Mouse (Mus musculus) small intestine, adult 2 months (tissue): ENCODE measurements around the gene Tfeb. TPM values are rescaled to one million over a fixed set of nuclear protein-coding genes. Genes with fewer than 3 reads are reported as not detected.
A peak's percentile ranks its signal among the peaks of the same experiment; 100 is the strongest.

Experiments
- H3K27ac ChIP-seq: fragments of 200-500 bp; 2 replicates; pipeline ENCODE4 v1.5.1; 2012; ENCODE audit warnings: low read depth, low read length, control low read depth, inconsistent platforms; ENCODE audit not compliant: insufficient read depth
- H3K27me3 ChIP-seq: fragments of 200-500 bp; 2 replicates; pipeline ENCODE4 v1.6.1; 2012; ENCODE audit warnings: mild to moderate bottlenecking, moderate library complexity, low read length, inconsistent platforms; ENCODE audit not compliant: control insufficient read depth, insufficient read depth
- H3K36me3 ChIP-seq: fragments of 200-500 bp; 2 replicates; pipeline ENCODE4 v1.6.1; 2012; ENCODE audit warnings: mild to moderate bottlenecking, low read length, control low read depth, inconsistent platforms; ENCODE audit not compliant: control insufficient read depth, insufficient read depth
- H3K4me1 ChIP-seq: fragments of 200-500 bp; 2 replicates; pipeline ENCODE4 v1.6.1; 2012; ENCODE audit warnings: low read length, inconsistent platforms, mixed read lengths; ENCODE audit not compliant: control insufficient read depth, insufficient read depth, insufficient read length
- H3K4me3 ChIP-seq: fragments of 200-500 bp; 2 replicates; pipeline ENCODE4 v1.5.1; 2012; ENCODE audit warnings: low read depth, mild to moderate bottlenecking, control low read depth, inconsistent platforms, low read length, moderate library complexity
- CTCF ChIP-seq: fragments of 200-500 bp; IDR thresholded peaks from 2 replicates; pipeline ENCODE4 v1.5.1; 2012; ENCODE audit warnings: low read depth, mild to moderate bottlenecking, control low read depth, inconsistent platforms, low read length, moderate library complexity, mixed read lengths; ENCODE audit not compliant: insufficient replicate concordance, insufficient read length; ENCODE audit errors: extremely low read depth
- POLR2A ChIP-seq: fragments of 200-500 bp; IDR thresholded peaks from 2 replicates; pipeline ENCODE4 v1.6.1; 2012; ENCODE audit warnings: low read depth, mild to moderate bottlenecking, control low read depth, inconsistent platforms, low read length, moderate library complexity
- WGBS: fragments of 180-500 bp; shearing (Covaris S2); methylation state at CpG from one replicate; pipeline ENCODE4 v1.1.7; 2018; 5-methylcytosine and 5-hydroxymethylcytosine counted together
- polyA plus RNA-seq: library from polyadenylated mRNA; depleted of rRNA; stranded (reverse); fragments of >200 nt; gene quantifications from 2 replicates; pipeline ENCODE4 v1.2.3, GENCODE M21; 2012; rRNA removed

Gene Tfeb
- polyA plus RNA-seq, 1 experiment, result 60.3 TPM

DNA sequence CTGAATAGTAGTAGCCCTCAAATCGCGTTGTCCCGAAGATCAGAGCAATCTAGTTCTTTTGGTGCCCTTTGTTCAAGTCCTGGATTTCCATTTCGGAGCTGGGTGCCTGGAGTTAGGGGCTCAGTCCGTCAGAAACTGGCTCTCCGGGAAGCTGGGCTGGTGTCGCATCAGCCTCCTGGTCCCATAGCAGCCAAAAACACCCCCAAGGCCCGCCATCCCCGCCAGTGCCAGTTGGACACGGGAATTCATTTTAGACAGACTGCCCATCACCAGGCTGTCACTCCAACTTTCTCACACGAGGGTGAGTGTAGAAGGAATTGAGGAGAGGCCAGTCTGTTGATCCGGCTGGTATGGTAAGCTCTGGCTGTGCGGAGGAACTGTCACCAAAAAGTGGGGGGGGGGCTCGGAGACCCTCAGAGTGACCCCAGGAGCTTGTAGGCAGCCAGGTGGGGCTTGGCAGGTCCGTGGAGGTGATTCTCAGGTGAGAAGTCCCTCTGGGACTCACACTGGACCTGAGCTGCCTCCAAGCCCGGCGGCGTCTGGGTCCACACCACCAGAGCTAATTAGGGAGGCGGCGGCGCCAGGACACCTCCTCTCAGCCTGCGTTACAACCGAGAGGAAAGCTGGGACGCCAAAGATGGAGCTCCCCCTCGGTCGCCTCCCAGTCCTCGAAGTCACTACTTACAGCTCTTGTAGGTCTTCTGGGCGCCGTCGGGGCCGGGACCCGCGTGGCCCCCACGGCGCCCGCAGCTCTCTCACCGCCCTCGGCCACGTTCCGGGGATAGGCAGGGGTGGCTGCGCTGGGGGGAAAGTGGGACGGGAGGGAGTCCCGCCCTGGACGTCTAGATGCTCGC is 97.0 kb downstream of the Tfeb start:
- peak overlapping the region; percentile 67 for H3K4me3 ChIP-seq
- no peak overlapping the region for H3K27ac ChIP-seq
- no peaks in the 10 kb centered on the region for H3K36me3 ChIP-seq
- no peak for TF ChIP-seq POLR2A
- no peak for TF ChIP-seq CTCF
- H3K4me1 ChIP-seq, result peaks cover 7% of the 10 kb centered on the region
- 1% methylated on average over 45 of the region's 45 CpGs for WGBS
- peaks cover 25% of the 10 kb centered on the region for H3K27me3 ChIP-seq

DNA sequence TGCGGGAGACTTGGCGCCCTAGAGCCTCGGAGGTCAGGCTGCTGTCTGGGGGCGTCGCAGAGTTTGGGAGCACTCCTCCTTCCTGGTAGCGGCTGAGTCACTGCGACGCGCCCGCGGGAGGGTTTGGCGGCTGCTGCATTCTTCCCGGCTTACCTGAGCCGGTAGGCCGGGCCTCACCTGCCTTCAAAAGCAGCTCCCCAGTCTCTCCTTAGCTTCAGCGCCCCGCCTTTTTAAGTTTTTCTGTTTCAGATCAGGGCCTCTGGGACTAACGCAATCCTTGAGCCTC is 97.6 kb downstream of the Tfeb start, which contains the start of gene Mdfi:
Gene Mdfi, minus strand, starts transcription at position 210 of the 286 bp plus-strand sequence.
- H3K36me3 ChIP-seq, result no peaks in the 10 kb centered on the region
- H3K27me3 ChIP-seq, result peaks cover 25% of the 10 kb centered on the region
- 2% methylated on average over 18 of the region's 18 CpGs for WGBS
- peak within 1 kb of the TSS; percentile 67 for H3K4me3 ChIP-seq
- H3K4me1 ChIP-seq, result peaks cover 7% of the 10 kb centered on the region
- H3K27ac ChIP-seq, result no peak within 1 kb of the TSS
- TF ChIP-seq CTCF (no peak), POLR2A (no peak)

DNA sequence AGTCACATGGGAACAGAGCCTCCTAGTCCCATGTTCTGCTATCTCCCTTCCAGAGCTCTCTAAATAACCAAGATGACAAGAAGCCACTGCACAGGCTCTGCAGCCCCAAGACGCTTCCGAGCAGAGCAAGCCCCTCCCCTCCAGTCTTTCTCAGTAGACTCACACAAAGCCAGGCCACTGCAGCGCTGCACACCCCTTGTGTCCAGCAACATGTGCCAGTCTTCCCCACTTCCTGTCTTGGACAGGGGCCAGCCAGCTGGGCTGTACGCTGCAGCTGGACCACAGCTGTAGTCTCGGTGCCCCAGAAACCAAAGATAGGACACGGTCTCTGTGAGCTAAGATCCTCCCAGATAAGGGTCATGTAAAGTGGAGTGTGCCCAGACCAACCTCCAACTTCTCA is 101.0 kb downstream of the Tfeb start:
- 24% methylated on average over 6 of the region's 6 CpGs for WGBS
- no peak overlapping the region for H3K4me3 ChIP-seq
- peaks cover 21% of the 10 kb centered on the region for H3K27me3 ChIP-seq
- TF ChIP-seq POLR2A, result no peak
- TF ChIP-seq CTCF, result no peak
- H3K4me1 ChIP-seq, result peaks cover 15% of the 10 kb centered on the region
- H3K27ac ChIP-seq, result no peak overlapping the region
- no peaks in the 10 kb centered on the region for H3K36me3 ChIP-seq

DNA sequence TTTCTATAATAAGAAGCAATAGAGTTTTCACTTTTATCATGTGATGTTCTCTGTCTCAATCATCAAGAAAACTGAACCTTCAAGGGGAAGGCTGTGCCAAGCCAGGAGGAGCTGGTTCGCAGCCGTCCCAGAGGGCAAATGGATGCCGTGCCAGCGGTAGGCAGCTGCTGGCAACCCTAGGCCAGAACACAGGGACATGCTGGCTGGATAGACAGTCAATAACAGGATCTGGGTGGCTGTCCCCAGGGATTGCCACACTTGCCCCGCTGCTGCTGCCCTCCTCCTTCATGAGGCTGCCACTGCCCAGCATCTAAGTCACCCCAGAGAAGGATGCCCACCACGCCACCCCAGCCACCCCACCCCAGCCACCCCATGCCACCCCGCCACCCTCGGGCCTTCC is 104.7 kb downstream of the Tfeb start:
- TF ChIP-seq CTCF, result no peak
- no peak for TF ChIP-seq POLR2A

More for the DNA sequence above, 104.7 kb downstream of the Tfeb start:
- Histone ChIP-seq H3K27me3 (no peaks in the 10 kb centered on the region), H3K4me1 (peaks cover 9% of the 10 kb centered on the region), H3K4me3 (no peak overlapping the region), H3K27ac (no peak overlapping the region), H3K36me3 (no peaks in the 10 kb centered on the region)
- WGBS, result 73% methylated on average over 8 of the region's 8 CpGs

Other genes starting within 250 kb of the Tfeb start
- 6.2 and 13.3 TPM in 2 replicates for gene Taf8, start 234.7 kb upstream of the Tfeb start, polyA plus RNA-seq
- gene Ccnd3, start 232.0 kb upstream of the Tfeb start, polyA plus RNA-seq, result 49.9 and 54.9 TPM in 2 replicates
- 3.3 and 3.5 TPM in 2 replicates for gene Bysl, start 125.5 kb upstream of the Tfeb start, polyA plus RNA-seq
- 7.3 and 11.3 TPM in 2 replicates for gene Med20, start 125.4 kb upstream of the Tfeb start, polyA plus RNA-seq
- 0.88 and 1.7 TPM in 2 replicates for gene Gm20517, start 125.4 kb upstream of the Tfeb start, polyA plus RNA-seq
- gene Usp49, start 106.3 kb upstream of the Tfeb start, polyA plus RNA-seq, result 2.3 and 4.6 TPM in 2 replicates
- 41.1 and 59.0 TPM in 2 replicates for gene Tomm6, start 48.6 kb upstream of the Tfeb start, polyA plus RNA-seq
- gene Frs3, start 48.0 kb upstream of the Tfeb start, polyA plus RNA-seq, result 7.1 and 13.1 TPM in 2 replicates
- 0.20 and 0.39 TPM in 2 replicates for gene Gm21981, start 42.6 kb upstream of the Tfeb start, polyA plus RNA-seq
- 0.89 and 1.4 TPM in 2 replicates for gene Prickle4, start 42.3 kb upstream of the Tfeb start, polyA plus RNA-seq
- gene Pgc, start 10.2 kb upstream of the Tfeb start, polyA plus RNA-seq, result 12.3 and 443 TPM in 2 replicates
- 7.3 and 12.3 TPM in 2 replicates for gene Mdfi, start 97.7 kb downstream of the Tfeb start, polyA plus RNA-seq
- 66.9 and 126 TPM in 2 replicates for gene Foxp4, start 187.6 kb downstream of the Tfeb start, polyA plus RNA-seq